Mouse (Mus musculus): ENCODE measurements around the gene Dnajc16.
A peak's percentile ranks its signal among the peaks of the same experiment; 100 is the strongest.

The Dnajc16 gene

GRCm38 (mm10) chr4:141760942-141761341 is 29.8 kb downstream of the Dnajc16 start:
- no peak for DNase-seq

GRCm38 (mm10) chr4:141758874-141759542 is 31.7 kb downstream of the Dnajc16 start:
- DNase-seq: no peak

- no peak for DNase-seq
Measured at GRCm38 (mm10) chr4:141757124-141757523, 33.6 kb downstream of the Dnajc16 start.

GRCm38 (mm10) chr4:141755375-141755930 is 35.3 kb downstream of the Dnajc16 start:
- DNase-seq: no peak

GRCm38 (mm10) chr4:141752076-141752421 is 38.7 kb downstream of the Dnajc16 start:
- no peak for DNase-seq

GRCm38 (mm10) chr4:141751419-141752075 is 39.2 kb downstream of the Dnajc16 start:
- DNase-seq: no peak

GRCm38 (mm10) chr4:141750826-141751225 is 39.9 kb downstream of the Dnajc16 start:
- DNase-seq: no peak

DNA sequence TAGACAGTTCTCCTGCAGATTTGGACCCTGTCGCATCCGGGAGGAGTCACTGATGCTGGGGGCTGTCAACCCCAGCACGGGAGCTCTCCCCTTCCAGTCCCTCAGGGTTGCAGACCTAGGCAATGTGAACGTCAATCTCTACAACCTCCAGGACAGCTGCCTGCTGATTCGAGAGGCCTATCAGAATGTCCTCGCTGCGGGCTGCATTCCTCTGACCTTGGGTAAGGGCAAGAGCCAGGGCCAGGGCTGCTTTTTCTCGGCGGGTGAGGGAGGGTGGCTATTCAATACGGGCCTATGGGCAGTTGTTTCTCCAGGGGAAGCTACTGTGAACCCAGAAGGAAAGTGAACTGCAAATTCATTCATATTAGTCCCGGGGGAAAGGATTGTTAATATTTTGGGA is 41.2 kb downstream of the Dnajc16 start:
- DNase-seq: no peak

- DNase-seq: no peak
Measured at GRCm38 (mm10) chr4:141746578-141747346, 44.0 kb downstream of the Dnajc16 start, which contains the start of gene Agmat. TSS of gene Agmat (plus strand) at chr4:141746672.

DNA sequence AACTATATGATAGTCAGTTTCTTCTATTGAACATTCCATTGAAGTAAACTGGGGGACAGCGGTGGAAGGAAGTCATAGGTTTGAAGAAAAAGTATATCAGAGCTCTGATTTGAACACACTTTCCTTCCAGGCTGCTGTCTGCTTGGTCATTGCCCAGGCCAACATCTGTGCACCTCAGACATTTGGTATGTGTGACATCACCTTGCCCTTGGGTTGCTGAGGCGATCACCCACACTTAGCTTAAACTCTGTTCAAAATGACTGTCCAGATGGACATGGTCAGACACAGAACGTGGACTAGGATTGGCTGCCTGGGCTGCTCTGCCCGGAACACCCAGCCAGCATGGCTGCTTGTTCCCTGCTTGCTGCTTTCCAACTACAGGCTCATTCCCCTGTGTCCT is 48.4 kb downstream of the Dnajc16 start:
- DNase-seq: no peak

GRCm38 (mm10) chr4:141741856-141742255 is 48.9 kb downstream of the Dnajc16 start:
- no peak for DNase-seq

DNA sequence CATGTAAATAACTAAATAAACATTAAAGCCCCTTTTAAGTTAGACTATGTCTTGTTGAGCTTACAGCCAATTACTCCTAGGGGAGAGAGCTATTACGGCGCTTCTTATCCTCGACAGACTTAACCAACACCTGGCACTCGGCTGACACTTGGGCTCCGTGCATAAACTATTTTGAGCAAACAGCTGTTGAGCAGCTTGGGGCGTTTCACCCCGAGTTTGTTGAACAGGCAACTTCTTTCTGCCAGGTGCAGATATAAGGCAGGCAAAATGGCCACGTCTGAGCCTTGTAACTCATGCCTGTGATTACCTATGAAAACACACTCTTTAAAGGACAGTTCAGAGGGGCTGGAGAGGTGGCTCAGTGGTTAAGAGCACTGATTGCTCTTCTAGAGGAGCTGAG is 52.7 kb downstream of the Dnajc16 start:
- no peak for DNase-seq

DNA sequence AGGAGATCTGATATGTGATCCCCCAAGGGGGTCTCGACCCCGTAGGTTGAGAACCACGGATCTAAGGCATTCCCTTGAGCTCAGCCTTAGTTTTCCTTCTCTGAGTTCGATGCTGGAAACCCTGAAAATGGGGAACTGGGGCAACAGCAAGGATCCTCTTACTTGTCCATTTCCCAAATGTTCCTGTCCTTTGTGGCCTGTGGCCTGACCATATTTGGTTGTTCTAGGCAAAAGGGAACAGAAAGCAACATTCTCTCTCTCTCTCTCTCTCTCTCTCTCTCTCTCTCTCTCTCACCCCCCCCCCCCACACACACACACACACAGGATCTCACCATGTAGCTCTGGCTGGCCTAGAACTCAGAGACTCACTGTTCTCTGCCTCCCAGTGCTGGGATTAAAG is 53.9 kb downstream of the Dnajc16 start:
- DNase-seq: no peak

DNA sequence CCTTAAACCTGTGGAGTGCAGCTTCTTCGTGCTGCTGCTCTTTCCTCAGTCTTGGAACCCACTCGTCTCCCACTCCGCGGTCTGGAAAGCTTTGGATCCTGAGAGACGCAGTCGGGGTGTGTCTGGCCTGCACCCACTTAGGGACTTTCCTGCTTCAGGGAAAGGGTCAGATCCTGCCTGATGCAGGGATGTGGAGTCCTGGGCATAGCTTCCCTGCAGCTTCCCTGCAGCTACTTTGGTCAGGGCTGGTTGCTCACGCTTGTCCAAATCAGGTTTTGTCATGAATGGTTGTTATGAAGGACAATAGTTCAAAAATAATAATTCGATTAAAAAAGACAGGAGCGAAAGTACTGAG is 55.5 kb downstream of the Dnajc16 start:
- DNase-seq: no peak

- DNase-seq: peak; percentile 89 to 93
Measured at GRCm38 (mm10) chr4:141734446-141735205, 56.1 kb downstream of the Dnajc16 start.

DNA sequence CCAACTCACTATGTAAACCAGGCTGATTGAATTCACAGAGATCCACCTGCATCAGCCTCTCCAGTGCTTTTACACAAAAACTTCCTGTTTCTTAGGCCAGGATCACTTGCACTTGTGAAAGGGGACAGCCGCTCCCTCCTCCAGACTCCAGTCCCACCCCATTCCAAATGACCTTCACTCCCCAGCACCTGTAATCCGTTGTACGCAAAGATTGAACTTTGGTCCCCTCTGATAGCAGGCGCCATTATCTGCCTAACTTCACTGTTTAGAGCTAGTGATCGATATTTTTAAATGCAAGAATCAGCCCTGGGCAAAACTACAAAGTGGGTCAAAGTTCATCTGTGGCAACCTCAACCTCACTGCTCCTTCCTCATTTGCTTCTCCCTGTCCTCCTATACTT is 59.0 kb downstream of the Dnajc16 start:
- DNase-seq: no peak

DNA sequence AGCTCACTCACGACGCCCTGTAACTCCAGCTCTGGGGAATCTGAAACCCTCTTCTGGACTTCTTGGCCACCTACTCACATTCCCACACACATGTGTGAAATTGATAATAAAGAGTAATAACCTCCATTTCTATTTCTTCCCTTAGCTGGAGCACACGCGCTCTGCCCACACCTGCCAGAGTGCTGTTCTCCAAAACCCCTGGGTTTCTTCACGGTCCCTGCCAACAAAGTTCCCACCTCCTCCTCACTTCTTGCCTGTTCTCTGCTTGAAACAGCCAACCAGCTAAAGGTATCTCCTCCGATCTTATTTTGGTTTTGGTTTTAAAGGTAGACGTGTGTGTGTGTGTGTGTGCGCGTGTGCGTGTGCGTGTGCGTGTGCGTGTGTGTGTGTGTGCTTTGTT is 60.3 kb downstream of the Dnajc16 start:
- no peak for DNase-seq

GRCm38 (mm10) chr4:141729266-141729665 is 61.5 kb downstream of the Dnajc16 start:
- DNase-seq: no peak

DNA sequence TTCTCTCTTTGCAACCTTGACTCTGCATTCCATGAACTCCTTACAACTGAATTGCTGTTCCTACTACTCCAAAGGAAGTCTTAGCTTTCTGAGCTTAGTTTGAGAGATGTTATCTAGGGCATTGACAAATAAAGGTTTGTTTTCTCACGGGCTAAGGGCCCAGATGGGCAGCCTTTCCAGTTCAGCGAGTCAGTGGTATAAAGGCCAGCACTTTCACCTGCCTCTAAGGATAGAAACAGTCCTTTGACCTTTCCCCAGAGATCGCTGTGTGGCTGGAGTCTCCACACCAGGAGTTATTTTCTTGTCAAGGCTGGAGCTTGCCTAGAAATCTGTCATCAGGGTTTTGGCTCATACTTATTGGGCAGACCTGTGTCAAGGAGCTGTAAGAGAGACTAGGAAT is 65.0 kb downstream of the Dnajc16 start:
- peak in 1 of 2 experiments; percentile 30 for DNase-seq

GRCm38 (mm10) chr4:141725277-141725676 is 65.5 kb downstream of the Dnajc16 start:
- no peak for DNase-seq

DNA sequence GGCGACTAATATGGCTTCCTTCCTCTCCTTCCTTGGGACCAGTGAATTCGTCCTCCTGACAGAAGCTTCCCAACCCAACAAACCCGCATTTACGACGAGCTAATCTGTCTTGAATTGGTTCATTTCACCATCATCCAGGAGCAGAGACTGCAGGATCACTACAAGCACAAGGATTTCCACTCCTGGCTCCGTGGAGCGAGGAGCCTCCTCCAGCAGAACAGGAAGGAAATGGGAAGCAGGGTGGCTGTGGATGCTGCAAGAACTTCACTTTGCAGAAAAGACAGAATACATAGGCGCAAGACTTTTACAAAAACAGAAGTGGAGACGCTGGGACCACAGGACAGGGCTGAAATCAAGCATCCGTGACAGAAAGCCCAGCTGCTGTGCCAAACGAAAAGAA is 66.1 kb downstream of the Dnajc16 start:
- DNase-seq: peak in 1 of 2 experiments; percentile 28

DNA sequence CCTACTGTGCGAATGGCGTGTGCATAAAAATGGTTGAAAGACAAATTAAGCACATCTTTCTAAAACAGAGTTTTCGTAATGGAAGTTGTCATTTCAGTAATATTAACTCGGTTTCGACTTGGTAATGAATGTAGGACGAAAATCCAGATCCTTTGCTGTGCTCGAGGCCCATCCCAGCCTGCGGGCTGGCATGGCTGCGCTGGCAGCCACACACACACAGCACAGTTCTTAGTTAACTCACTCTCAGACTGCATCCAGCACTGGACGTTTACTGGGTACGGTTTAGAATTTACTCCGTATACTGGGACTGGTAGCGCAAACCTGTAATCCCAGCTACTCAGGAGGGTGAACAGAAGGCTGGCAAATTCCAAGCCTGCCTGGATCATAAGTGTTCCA is 67.1 kb downstream of the Dnajc16 start:
- DNase-seq: no peak

Data from lung, postnatal 4 days (tissue).